Mouse (Mus musculus): ENCODE data around the gene G430095P16Rik. TPM values are rescaled to one million over a fixed set of nuclear protein-coding genes. Genes with fewer than 3 reads are reported as not detected.

The G430095P16Rik gene
- total and polyA plus RNA-seq, 2 experiments from 2014 or later, result 1.0 to 3.0 TPM

DNA sequence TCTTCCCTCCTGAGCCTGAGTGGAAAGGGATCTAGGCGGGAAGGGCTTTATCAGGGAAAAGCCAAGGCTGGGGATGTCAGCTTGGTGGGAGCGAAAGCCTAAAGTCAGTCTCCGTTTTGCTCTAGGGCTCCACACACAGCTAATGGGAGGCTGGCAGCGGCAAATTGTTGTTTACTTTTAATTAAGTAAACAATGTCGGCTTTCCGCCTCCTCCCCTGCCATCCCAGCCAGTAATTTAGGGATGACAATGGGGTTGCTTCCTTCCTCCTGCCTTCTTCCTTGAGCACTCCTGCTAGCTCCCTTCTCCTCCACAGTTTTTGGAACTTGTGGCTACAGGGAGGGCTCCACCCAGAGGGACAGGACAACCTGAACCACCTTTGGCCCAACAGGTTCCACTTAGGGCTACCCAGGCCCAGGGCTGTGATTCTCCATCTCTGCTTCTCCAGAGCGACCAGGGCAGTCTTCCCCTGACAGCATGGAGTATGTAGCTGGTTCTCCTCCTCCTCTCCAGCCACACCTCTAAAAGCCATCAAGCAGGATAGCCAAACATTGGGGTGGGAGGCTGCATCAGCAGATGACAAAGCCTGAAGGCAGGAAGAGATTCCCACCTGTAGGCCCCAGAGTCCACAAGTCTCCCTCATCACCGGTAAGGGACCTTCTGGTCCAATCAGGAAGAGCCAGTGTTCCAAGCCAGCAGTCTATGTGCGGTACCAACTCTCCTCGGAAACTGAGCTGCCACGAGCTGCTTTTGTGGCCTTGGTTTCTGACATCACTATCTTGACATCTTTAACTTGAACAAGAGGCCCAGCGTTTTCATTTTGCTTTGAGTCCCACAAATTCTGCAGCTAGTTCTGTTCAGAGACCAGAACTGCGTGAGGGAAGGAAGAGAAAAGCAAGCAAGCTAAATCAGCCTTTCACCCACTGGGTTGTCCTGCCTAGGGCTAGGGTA lies 18.4 kb downstream of the G430095P16Rik start:
- no peak overlapping the region for H3K4me2 ChIP-seq (ENCODE audit: low read depth, low read length)
- 70% methylated on average over 13 of the region's 13 CpGs for WGBS
- TF ChIP-seq CTCF (IDR thresholded peaks at IDR 0.05; ENCODE audit: low read depth), result no peak
- no peak for TF ChIP-seq EP300 (IDR thresholded peaks at IDR 0.05; ENCODE audit: low read depth)
- H3K4me3 ChIP-seq (ENCODE audit: low read depth, low read length), result no peak overlapping the region
- H3K27ac ChIP-seq (ENCODE audit: low read depth), result peak overlapping the region; percentile 72
- ATAC-seq (ENCODE audit: insufficient read depth, low read depth) (no peak), DNase-seq (ENCODE audit: low spot score) (no peak)
- H3K4me1 ChIP-seq (ENCODE audit: control insufficient read depth, insufficient read depth), result peaks cover 69% of the 10 kb centered on the region
- no peaks in the 10 kb centered on the region for H3K27me3 ChIP-seq (ENCODE audit: control insufficient read depth, insufficient read depth, low read length)
- H3K9me3 ChIP-seq (replicated peaks; ENCODE audit: control insufficient read depth, low read length), result no peaks in the 10 kb centered on the region
- no peak overlapping the region for H3K9ac ChIP-seq (replicated peaks; ENCODE audit: low read depth, low read length)
- H3K36me3 ChIP-seq (replicated peaks; ENCODE audit: control insufficient read depth, insufficient read depth, low read length), result no peaks in the 10 kb centered on the region

DNA sequence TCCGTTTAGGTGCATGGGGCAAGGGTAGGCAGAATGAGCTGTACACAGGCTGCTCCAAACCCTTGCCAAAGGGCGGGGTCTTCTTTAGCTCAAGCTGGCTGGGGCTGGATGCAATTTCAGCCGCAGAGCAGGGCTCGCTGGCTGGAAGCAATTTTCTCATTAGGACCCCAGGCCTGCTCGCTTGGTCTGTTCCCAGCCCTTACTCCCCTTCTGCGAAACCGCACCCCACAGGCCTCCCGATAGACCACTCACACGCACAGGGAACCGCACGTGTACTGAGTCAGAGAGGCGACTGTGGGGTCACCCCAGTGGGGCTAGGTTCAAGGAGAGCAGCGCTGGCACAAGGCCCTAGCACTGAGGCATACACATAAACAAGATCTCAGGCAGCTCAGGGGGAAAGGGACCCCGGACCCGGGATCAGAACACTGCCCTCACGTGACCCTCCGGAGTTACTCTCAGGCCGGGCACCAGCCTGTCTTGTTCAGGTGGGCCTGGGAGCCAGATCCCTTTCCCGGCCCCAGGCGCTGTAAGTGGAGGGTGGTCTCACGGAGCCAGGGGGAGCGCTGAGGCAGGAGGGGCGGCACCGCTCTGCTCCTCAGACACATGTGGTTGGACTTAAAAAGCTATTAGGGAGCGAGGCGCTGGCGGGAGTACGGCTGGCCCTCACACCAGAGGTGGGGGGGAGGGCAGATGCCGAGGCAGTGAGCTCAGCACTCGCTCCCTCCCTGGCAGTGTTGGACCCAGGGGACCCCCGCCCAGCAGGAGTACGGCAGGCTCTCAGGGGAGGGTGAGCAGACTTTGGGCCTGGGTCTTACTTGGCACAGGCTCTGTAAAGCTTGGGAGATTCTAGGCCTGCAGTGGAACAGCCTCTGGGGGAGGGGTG lies 19.6 kb downstream of the G430095P16Rik start:
- Histone ChIP-seq H3K9ac (replicated peaks; ENCODE audit: low read depth, low read length) (no peak overlapping the region; the same call in 1 of the 2 replicates), H3K4me1 (ENCODE audit: control insufficient read depth, insufficient read depth) (peaks cover 63% of the 10 kb centered on the region), H3K4me3 (ENCODE audit: low read depth, low read length) (0 out of 2 replicates have a peak overlapping the region, but pooled peaks have one; percentile 13), H3K27ac (ENCODE audit: low read depth) (peak overlapping the region; percentile 72), H3K9me3 (replicated peaks; ENCODE audit: control insufficient read depth, low read length) (no peaks in the 10 kb centered on the region), H3K27me3 (ENCODE audit: control insufficient read depth, insufficient read depth, low read length) (no peaks in the 10 kb centered on the region), H3K4me2 (ENCODE audit: low read depth, low read length) (peak overlapping the region; percentile 43), H3K36me3 (replicated peaks; ENCODE audit: control insufficient read depth, insufficient read depth, low read length) (no peaks in the 10 kb centered on the region)
- no peak for DNase-seq (ENCODE audit: low spot score)
- ATAC-seq (ENCODE audit: insufficient read depth, low read depth), result peak; percentile 62
- no peak for TF ChIP-seq CTCF (IDR thresholded peaks at IDR 0.05; ENCODE audit: low read depth)
- 29% methylated on average over 32 of the region's 32 CpGs for whole genome bisulfite sequencing

GRCm38 (mm10) chr8:84743054-84743415 lies 20.2 kb downstream of the G430095P16Rik start:
- Histone ChIP-seq H3K9ac (replicated peaks; ENCODE audit: low read depth, low read length) (no peak overlapping the region), H3K9me3 (replicated peaks; ENCODE audit: control insufficient read depth, low read length) (no peaks in the 10 kb centered on the region), H3K4me2 (ENCODE audit: low read depth, low read length) (peak overlapping the region; percentile 43), H3K36me3 (replicated peaks; ENCODE audit: control insufficient read depth, insufficient read depth, low read length) (no peaks in the 10 kb centered on the region), H3K4me3 (ENCODE audit: low read depth, low read length) (0 out of 2 replicates have a peak overlapping the region, but pooled peaks have one; percentile 13), H3K27ac (ENCODE audit: low read depth) (peak overlapping the region; percentile 72), H3K4me1 (ENCODE audit: control insufficient read depth, insufficient read depth) (peaks cover 57% of the 10 kb centered on the region), H3K27me3 (ENCODE audit: control insufficient read depth, insufficient read depth, low read length) (no peaks in the 10 kb centered on the region)
- no peak for DNase-seq (ENCODE audit: low spot score)
- TF ChIP-seq CTCF (IDR thresholded peaks at IDR 0.05; ENCODE audit: low read depth) (no peak), EP300 (IDR thresholded peaks at IDR 0.05; ENCODE audit: low read depth) (no peak)
- 19% methylated on average over 10 of the region's 10 CpGs for WGBS
- peak; percentile 7; the same call in 1 of the 2 replicates for ATAC-seq (ENCODE audit: insufficient read depth, low read depth)

- TF ChIP-seq CTCF (IDR thresholded peaks at IDR 0.05; ENCODE audit: low read depth) (no peak), EP300 (IDR thresholded peaks at IDR 0.05; ENCODE audit: low read depth) (no peak)
- 17% methylated on average over 17 of the region's 17 CpGs for WGBS
- Histone ChIP-seq H3K4me3 (ENCODE audit: low read depth, low read length) (no peak overlapping the region), H3K27ac (ENCODE audit: low read depth) (peak overlapping the region; percentile 82), H3K4me2 (ENCODE audit: low read depth, low read length) (peak overlapping the region; percentile 43; the same call in 1 of the 2 replicates), H3K4me1 (ENCODE audit: control insufficient read depth, insufficient read depth) (peaks cover 52% of the 10 kb centered on the region), H3K36me3 (replicated peaks; ENCODE audit: control insufficient read depth, insufficient read depth, low read length) (no peaks in the 10 kb centered on the region), H3K27me3 (ENCODE audit: control insufficient read depth, insufficient read depth, low read length) (no peaks in the 10 kb centered on the region), H3K9ac (replicated peaks; ENCODE audit: low read depth, low read length) (no peak overlapping the region), H3K9me3 (replicated peaks; ENCODE audit: control insufficient read depth, low read length) (no peaks in the 10 kb centered on the region)
- DNase-seq (ENCODE audit: low spot score) (peak; percentile 79), ATAC-seq (ENCODE audit: insufficient read depth, low read depth) (peak; percentile 69)
These were observed 21.0 kb downstream of the G430095P16Rik start for GRCm38 (mm10) chr8:84743517-84744420.
